Mouse (Mus musculus) midbrain, embryonic 10.5 days (tissue): Measurements from ENCODE around the gene Tmprss6. TPM values are rescaled to one million over a fixed set of nuclear protein-coding genes. Genes with fewer than 3 reads are reported as not detected.

Experiments used
- DNase-seq: peaks from one replicate; pipeline ENCODE4 v3.0.0-alpha.2; 2017; ENCODE audit warnings: low spot score
- H3K27ac ChIP-seq: fragments of 300-500 bp; sonication (generic); replicated peaks from 2 replicates; pipeline ENCODE4 v1.5.1; 2016; ENCODE audit warnings: mild to moderate bottlenecking
- H3K27me3 ChIP-seq: fragments of 300-500 bp; sonication (generic); 2 replicates; pipeline ENCODE4 v1.6.1; 2016; ENCODE audit warnings: low read depth, mild to moderate bottlenecking; ENCODE audit not compliant: poor library complexity, severe bottlenecking
- H3K36me3 ChIP-seq: fragments of 300-500 bp; sonication (generic); 2 replicates; pipeline ENCODE4 v1.6.1; 2016; ENCODE audit warnings: mild to moderate bottlenecking, moderate library complexity
- H3K4me1 ChIP-seq: fragments of 300-500 bp; sonication (generic); 2 replicates; pipeline ENCODE4 v1.6.1; 2016
- H3K4me3 ChIP-seq: fragments of 300-500 bp; sonication (generic); 2 replicates; pipeline ENCODE4 v1.5.1; 2016; ENCODE audit warnings: mild to moderate bottlenecking, moderate library complexity
- H3K9me3 ChIP-seq: fragments of 300-500 bp; sonication (generic); replicated peaks from 2 replicates; pipeline ENCODE4 v1.6.1; 2016; ENCODE audit warnings: mild to moderate bottlenecking
- WGBS: fragments of 180-500 bp; shearing (Covaris S2); methylation state at CpG from one replicate; pipeline ENCODE4 v1.1.7; 2016; 5-methylcytosine and 5-hydroxymethylcytosine counted together
- polyA plus RNA-seq: library from polyadenylated mRNA; unstranded; fragments of >200 nt; fragmentation: Nextera tagmentation; extraction: Ambion mirVana; gene quantifications from 2 replicates; pipeline ENCODE4 v1.2.1, GENCODE M21; 2016

Gene Tmprss6
- polyA plus RNA-seq, 1 experiment from 2014 or later = 0.52 TPM

DNA sequence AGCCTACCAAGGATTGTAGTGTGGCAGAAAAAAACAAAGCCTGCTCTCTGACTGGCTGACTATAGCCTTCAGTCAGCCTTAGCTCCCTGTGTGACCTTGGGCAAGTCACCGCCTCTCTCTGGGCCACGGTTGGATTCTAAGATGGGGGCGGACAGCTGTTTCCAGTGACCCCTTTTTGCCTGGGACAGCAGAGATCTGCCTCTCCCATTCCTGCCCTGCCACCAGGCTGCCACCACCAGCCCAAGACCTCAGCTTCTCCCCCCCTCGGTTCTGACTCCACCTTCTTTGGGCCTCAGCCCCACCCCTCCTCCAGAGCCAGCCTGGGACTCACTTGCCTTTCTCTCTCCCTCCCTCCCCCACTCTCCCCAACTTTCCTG is 30.4 kb downstream of the Tmprss6 start:
- DNase-seq = no peak
- H3K27me3 ChIP-seq = peaks cover 36% of the 10 kb centered on the region
- H3K36me3 ChIP-seq = peaks cover 39% of the 10 kb centered on the region
- H3K9me3 ChIP-seq = no peaks in the 10 kb centered on the region
- H3K4me3 ChIP-seq = 0 out of 2 replicates have a peak overlapping the region, but pooled peaks have one; percentile 50
- H3K27ac ChIP-seq = peak overlapping the region; percentile 85
- peaks cover 76% of the 10 kb centered on the region for H3K4me1 ChIP-seq
- 33% methylated on average over 4 of the region's 4 CpGs for WGBS

DNA sequence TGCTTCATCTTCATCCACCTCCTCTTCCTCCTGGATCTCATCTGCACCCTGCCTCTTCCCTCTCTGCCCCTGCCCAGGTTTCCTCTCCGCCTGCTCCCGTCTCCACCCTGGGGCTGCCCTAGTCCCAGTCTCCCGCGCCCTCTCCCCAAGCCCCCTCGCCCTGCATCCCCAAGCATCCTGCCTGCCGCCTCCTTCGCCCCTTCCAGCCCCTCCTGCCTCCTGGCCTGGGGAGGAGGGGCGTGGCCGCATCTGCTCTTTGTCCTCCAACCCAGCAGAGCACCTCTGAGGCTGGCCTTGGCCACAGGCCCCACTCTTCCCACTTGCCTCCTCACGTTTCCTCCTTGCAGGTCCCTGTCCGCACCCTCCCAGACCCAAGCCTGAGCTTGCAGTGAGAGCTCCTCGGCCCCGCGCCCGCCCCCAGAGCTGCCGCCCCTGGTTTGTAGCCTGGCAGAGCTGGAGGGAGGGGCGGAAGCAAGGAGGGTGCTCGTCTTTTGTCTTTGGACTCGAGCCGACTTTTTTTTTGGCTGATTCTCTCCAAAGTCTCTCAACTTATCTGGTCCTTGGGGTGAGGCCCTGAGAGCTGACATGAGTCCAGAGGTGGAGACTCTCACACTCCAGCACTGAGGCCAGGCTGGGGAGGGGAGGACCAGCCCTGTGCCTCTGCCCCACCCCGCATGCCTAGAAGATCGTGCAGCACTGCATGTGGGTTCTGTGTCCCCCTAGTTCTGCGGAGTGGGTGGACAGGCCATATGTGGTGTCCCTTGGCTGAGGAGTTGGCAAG is 31.0 kb downstream of the Tmprss6 start:
- peaks cover 45% of the 10 kb centered on the region for H3K36me3 ChIP-seq
- H3K4me1 ChIP-seq = peaks cover 80% of the 10 kb centered on the region
- H3K9me3 ChIP-seq = no peaks in the 10 kb centered on the region
- H3K27me3 ChIP-seq = peaks cover 36% of the 10 kb centered on the region
- 14% methylated on average over 23 of the region's 23 CpGs for WGBS
- H3K27ac ChIP-seq = peak overlapping the region; percentile 85
- peak overlapping the region; percentile 50 for H3K4me3 ChIP-seq
- DNase-seq = peak; percentile 52

DNA sequence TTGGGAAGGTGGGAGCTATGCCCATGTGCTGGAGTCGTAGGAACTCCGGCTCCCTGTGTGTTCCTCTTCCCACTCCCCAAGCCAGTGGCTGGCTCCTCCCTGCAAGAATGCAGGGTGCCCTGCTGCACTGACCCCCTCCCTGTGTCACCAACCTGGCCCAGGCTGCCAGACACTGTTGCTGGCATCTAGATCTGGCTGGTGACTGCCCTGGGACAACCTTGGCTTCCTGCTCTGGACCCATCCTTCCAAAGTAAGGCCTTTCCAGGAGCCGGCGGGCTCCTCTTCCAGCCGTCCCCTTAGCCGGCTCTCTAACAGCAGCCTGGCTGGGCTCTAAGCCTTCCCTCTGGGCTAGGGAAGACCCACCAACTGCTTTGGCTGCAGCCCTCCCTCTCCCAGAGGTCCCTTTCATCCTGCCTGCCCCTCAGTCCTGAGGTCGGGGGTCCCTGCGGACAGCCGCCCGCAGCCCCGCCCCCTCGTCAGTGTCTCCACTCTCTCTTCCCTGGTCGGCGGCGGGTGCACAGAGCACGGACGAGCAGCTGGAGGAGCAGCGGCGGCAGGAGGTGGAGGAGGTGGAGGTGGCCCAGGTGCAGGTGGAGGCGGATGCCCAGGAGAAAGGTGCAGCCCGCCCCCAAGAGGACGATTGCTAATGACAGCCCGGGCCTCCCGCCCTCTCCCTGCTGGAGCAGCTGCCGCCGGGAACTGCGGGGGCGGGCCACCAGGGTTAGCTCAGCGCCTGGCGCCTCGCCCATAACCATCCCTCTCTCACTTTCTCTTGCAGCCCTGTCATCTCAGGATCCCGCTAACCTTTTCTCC is 31.8 kb downstream of the Tmprss6 start:
- H3K36me3 ChIP-seq = peaks cover 53% of the 10 kb centered on the region
- peaks cover 84% of the 10 kb centered on the region for H3K4me1 ChIP-seq
- H3K4me3 ChIP-seq = peak overlapping the region; percentile 50
- H3K9me3 ChIP-seq = no peaks in the 10 kb centered on the region
- 8% methylated on average over 32 of the region's 32 CpGs for WGBS
- peak; percentile 74 for DNase-seq
- H3K27ac ChIP-seq = peak overlapping the region; percentile 85
- peaks cover 36% of the 10 kb centered on the region for H3K27me3 ChIP-seq

DNA sequence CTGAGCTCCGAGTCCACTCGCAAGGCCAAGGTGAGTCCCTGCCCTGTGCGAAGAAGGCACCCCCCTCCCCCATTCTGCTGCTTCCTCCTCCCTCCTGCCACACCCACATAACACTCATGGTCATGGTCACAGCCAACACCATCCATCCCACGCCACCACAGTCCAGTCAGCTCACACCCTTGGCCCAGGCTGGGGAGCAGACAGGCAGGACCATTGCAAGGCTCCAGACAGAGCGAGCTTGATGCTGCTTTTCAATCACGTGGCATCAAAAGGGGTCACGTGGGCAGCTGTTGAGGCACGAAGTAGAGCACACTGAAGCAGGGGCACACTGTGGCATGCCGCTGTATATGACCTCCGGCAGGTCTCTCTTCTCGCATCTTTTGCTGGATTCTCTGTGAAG is 32.8 kb downstream of the Tmprss6 start:
- H3K9me3 ChIP-seq = no peaks in the 10 kb centered on the region
- H3K36me3 ChIP-seq = peaks cover 62% of the 10 kb centered on the region
- peaks cover 36% of the 10 kb centered on the region for H3K27me3 ChIP-seq
- WGBS = 81% methylated on average over 11 of the region's 11 CpGs
- no peak for DNase-seq
- H3K4me3 ChIP-seq = no peak overlapping the region
- H3K27ac ChIP-seq = peak overlapping the region; percentile 85
- H3K4me1 ChIP-seq = peaks cover 87% of the 10 kb centered on the region

DNA sequence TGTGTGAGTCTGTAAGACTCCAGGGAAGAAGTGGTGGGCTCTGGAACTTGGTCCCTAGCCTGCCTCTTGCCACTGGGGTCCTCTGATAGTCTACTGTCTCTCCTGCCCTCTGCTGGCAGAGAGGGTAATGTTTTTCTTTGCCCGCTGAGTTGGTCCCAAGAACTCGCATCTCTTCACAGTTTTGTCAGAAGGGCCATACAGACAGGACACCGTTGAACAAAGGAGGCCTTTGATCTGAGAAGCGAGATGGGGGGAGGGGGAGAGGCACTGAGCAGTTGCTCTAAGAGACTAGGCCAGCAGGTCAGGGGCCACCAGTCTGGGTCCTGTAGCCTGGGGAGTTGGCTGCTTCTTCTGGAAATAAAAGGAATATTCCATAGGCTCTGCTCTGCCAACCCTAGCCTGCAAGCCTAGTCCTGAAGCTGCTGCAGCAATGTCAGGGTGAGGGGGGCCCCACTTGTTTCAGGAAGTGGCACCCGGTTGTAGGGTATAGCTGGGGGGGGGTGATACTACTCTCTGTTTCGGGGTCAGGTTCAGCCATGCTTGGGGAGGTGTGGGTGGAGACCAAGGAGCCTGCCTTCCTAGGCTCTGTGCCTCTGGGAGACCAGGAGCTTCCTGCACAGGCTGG is 33.4 kb downstream of the Tmprss6 start:
- no peaks in the 10 kb centered on the region for H3K9me3 ChIP-seq
- H3K36me3 ChIP-seq = peaks cover 69% of the 10 kb centered on the region
- DNase-seq = peak; percentile 71
- peak overlapping the region; percentile 85 for H3K27ac ChIP-seq
- 27% methylated on average over 6 of the region's 6 CpGs for WGBS
- no peak overlapping the region; the same call in 1 of the 2 replicates for H3K4me3 ChIP-seq
- H3K4me1 ChIP-seq = peaks cover 86% of the 10 kb centered on the region
- H3K27me3 ChIP-seq = peaks cover 36% of the 10 kb centered on the region

DNA sequence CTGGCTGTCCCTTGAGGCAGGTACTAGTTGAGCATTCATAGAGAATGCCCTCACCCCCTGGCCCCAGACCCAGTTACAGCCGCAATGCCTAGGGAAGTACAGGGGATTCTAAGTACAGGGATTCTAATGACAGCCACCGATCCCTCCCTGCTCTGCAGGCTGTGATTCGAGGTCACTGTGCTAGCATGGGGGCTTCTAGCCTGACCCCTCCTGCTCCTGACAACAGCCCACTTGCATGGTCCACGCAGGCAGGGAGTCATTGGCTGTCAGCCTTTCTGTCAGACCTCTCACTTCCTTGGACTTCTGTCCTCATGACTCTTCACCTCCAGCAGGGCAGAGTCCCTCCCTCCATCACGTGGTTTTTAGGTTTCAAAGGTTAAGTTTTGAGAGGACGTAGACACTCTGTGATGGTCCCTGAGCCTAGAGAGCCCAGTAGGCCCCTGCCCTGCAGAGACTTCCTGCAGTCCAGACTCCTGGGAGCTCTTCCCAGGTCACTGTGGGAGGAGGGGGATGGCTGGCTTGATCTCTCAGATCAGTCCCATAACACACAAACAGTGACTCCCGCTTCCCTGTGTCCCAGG is 36.8 kb downstream of the Tmprss6 start:
- 85% methylated on average over 7 of the region's 7 CpGs for WGBS
- no peaks in the 10 kb centered on the region for H3K9me3 ChIP-seq
- H3K4me3 ChIP-seq = no peak overlapping the region
- no peak for DNase-seq
- peaks cover 78% of the 10 kb centered on the region for H3K4me1 ChIP-seq
- peaks cover 16% of the 10 kb centered on the region; the same call in 1 of the 2 replicates for H3K27me3 ChIP-seq
- H3K27ac ChIP-seq = 0 out of 2 replicates have a peak overlapping the region, but pooled peaks have one; percentile 23
- peaks cover 62% of the 10 kb centered on the region for H3K36me3 ChIP-seq

DNA sequence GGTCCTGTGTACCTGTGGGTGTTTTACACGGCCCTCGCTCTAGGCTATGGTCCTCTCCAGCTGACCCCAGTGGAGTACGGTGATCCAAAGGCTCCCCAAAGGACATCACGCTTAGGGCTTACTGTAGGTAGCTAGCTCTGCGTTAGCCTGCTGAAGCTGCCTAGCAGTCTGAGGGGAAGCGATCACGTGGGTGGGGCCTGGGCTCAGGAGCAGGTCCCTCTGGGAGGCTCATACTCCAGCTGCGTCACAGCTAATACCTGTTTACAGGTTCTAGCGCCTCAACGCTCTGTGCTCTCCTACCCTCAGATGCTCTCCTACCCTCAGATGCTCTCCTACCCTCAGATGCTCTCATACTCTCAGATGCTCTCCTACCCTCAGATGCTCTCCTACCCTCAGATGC is 37.6 kb downstream of the Tmprss6 start:
- peaks cover 57% of the 10 kb centered on the region for H3K36me3 ChIP-seq

DNA sequence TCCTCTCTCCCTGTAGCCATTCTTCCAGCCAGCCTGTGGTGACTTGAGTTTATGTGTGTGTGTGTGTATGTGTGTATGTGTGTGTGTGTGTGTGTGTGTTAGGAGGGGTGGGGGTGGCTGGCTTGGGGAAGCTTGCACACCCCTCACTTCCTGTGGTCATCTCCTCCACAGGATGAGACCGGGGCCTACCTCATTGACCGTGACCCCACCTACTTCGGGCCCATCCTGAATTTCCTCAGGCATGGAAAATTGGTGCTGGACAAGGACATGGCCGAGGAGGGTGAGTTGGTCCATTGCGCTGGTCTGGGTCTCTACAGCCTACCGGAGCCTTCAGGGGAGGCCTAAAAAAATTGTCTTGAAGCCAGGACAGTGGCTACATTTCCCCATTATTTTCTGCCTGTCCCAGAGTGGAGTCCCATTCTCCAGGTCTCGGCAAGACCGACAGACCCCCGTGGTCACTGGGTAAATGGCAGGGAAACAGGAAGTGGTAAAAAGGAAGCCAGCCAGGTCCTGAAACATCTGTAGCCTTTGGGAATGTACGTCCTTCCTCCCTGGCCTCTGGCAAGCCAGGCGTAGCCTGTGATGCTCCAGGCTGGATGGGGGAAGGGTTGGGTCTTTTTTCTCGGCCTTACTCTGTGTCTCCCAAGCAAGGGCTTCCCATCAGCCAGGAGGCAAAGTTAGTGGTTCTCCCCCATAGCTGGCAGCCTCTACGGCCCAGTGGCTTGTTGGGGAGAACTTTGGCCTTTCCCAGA is 38.4 kb downstream of the Tmprss6 start:
- WGBS = 85% methylated on average over 13 of the region's 13 CpGs
- H3K4me1 ChIP-seq = peaks cover 62% of the 10 kb centered on the region
- H3K27me3 ChIP-seq = 0 out of 2 replicates have a peak, but pooled peaks cover under 1% of the 10 kb centered on the region

More for the DNA sequence above, 37.6 kb downstream of the Tmprss6 start:
- Histone ChIP-seq H3K27ac (peak overlapping the region; percentile 93), H3K27me3 (peaks cover 8% of the 10 kb centered on the region; the same call in 1 of the 2 replicates), H3K4me1 (peaks cover 71% of the 10 kb centered on the region), H3K4me3 (no peak overlapping the region), H3K9me3 (no peaks in the 10 kb centered on the region)
- DNase-seq = no peak
- 89% methylated on average over 10 of the region's 10 CpGs for WGBS

DNA sequence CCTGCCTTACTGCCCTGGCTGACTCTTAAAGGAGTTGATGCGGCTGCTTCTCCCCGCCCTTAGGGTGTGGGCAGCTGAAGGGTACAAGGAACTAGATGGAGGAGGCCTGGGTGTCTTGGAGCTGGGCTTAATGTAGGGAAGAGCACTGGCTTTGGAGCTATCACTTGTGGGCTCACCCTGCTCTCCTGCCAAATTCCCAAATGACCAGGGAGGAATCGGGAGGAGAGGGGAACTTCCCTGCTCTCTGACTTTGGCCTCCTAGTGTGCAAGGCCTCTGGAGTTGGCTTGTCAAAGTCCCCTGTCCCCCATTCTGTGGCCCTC is 39.3 kb downstream of the Tmprss6 start:
- no peaks in the 10 kb centered on the region for H3K9me3 ChIP-seq
- peaks cover 59% of the 10 kb centered on the region for H3K4me1 ChIP-seq
- peaks cover 40% of the 10 kb centered on the region for H3K36me3 ChIP-seq
- peak overlapping the region; percentile 88 for H3K4me3 ChIP-seq
- WGBS = 0% methylated on average over 3 of the region's 3 CpGs
- peak overlapping the region; percentile 93 for H3K27ac ChIP-seq
- DNase-seq = no peak
- peaks cover 6% of the 10 kb centered on the region; the same call in 1 of the 2 replicates for H3K27me3 ChIP-seq

More for the DNA sequence above, 38.4 kb downstream of the Tmprss6 start:
- Histone ChIP-seq H3K27ac (peak overlapping the region; percentile 93), H3K4me3 (peak overlapping the region; percentile 88; the same call in 1 of the 2 replicates), H3K9me3 (no peaks in the 10 kb centered on the region), H3K36me3 (peaks cover 48% of the 10 kb centered on the region)
- no peak for DNase-seq

DNA sequence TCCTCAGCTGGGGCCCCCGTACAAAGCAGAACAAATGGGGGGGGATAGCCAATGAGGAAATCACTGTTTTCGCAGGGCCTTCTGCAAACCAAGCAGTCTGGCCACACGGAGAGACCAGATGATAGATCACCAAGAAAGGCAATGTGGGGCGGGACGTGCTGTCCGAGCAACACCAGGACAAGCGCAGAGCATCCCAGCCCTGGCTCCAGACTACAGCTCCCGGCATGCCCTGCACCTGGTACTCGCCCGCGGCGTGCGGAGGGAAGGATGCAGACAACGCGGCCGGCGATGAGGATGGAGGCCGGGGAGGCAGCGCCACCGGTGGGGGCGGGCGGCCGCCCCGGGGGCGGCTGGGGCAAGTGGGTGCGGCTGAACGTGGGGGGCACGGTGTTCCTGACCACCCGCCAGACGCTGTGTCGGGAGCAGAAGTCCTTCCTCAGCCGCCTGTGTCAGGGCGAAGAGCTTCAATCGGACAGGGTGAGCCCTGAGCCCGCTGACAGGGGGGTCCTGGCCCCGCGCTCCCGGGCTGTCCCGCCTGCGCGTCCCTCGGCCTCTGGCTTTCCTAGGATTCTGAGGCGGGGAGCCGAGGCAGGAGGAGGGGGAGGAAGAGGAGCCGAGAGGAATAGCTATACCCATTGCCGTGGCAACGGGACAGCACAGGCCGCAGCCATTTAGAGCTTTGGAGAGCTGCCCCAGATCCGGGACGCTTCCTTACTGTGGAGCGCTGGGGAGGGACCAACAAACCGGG is 39.9 kb downstream of the Tmprss6 start, which contains the start of gene Kctd17:
Kctd17 (plus strand) TSS at position 174 of the 748 bp plus-strand sequence.
- peak; percentile 86 for DNase-seq
- Histone ChIP-seq H3K9me3 (no peaks in the 10 kb centered on the region), H3K4me1 (peaks cover 54% of the 10 kb centered on the region), H3K36me3 (peaks cover 35% of the 10 kb centered on the region), H3K27ac (peak within 1 kb of the TSS; percentile 93), H3K4me3 (peak within 1 kb of the TSS; percentile 88), H3K27me3 (peaks cover 11% of the 10 kb centered on the region)
- 1% methylated on average over 52 of the region's 52 CpGs for WGBS

DNA sequence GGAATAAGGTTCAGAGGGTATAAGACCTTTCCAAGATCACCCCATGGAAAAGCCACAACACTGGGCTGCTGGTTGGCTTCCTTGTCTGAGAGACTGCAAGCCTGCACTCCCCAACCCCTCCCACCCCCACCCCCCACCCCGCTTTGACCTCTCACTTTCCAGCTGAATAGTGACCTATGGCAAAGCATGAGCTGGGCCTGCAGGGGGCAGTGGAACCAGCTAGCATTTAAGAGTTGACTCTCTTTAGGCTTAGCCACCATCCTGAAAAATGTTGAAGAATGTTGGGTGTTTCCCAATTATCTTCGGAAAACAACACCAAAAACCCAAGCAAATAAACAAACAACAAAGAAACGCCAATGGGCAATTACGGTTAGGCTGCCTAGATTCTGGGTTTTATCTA is 43.2 kb downstream of the Tmprss6 start:
- DNase-seq = no peak
- H3K4me1 ChIP-seq = peaks cover 37% of the 10 kb centered on the region
- H3K36me3 ChIP-seq = peaks cover 2% of the 10 kb centered on the region
- H3K4me3 ChIP-seq = no peak overlapping the region
- no peak overlapping the region for H3K27ac ChIP-seq
- WGBS = 72% methylated on average over 4 of the region's 4 CpGs
- no peaks in the 10 kb centered on the region for H3K9me3 ChIP-seq
- H3K27me3 ChIP-seq = peaks cover 28% of the 10 kb centered on the region
